Mouse (Mus musculus): ENCODE measurements around the gene Hif1an.
A peak's percentile ranks its signal among the peaks of the same experiment; 100 is the strongest.

Hif1an gene

DNA sequence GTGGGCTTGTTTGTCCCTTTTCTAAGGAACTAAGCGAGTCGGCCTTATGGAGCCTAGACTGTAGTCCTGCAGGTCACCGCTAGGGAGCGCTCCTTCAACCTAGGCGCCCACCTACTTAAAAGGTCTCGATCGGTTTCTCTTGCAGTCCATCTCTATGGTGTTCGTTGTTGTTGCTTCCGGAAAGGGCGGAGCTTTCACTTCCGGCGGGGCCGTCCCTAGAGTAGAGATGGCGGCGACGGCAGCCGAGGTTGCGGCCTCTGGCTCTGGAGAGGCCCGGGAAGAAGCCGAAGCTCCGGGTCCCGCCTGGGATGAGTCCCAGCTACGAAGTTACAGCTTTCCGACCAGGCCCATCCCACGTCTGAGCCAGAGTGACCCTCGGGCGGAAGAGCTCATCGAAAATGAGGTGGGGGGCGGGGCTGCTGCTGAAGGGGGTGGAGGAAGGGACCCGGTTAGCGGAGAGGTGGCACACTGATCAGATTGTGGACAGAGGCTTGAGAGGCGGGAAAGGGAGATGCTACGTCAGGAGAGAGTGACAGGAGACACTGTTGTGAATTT, at the start of gene Hif1an:
Hif1an (plus strand) TSS at position 199 of the 555 bp plus-strand sequence.
- DNase-seq (ENCODE audit: low read depth): peak; percentile 99

DNA sequence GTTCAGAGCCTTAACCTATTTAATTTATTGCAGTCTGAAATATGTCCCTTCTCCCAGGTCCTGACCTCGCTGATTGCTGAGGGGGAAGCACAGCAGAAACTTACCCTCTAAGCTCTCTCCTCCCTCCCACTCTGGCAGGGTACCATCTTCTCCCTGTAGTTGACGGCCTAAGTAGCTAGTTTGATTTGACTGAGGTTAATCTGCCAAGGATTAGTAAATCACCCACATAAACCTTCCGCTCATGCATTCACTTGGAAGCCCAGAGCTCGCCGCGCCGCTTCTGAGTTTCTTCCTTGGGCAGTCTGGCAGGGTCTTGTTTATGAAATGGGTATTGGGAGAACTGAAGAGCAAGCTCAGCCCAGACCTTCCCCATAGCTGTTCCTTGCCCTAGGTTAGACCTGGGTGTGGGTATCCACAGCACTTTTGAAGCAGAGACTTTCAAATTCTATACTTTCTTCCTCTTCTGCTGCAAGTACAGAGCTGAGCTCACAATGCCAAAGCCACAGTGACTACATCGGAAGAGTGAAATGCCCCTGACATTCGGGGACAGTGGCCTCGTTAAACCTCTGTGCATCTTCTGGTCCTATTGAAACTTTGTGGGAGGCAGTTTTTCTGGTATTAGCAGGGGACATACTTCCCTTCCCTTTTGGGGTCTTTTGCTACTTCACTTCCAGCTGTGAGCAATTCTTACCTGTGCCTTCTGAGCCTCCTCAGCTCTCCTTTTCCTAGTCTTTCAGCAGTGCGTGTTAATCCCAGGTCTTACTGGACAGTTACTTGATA, 49.4 kb upstream of the Hif1an start:
- DNase-seq (ENCODE audit: low read depth): no peak

DNA sequence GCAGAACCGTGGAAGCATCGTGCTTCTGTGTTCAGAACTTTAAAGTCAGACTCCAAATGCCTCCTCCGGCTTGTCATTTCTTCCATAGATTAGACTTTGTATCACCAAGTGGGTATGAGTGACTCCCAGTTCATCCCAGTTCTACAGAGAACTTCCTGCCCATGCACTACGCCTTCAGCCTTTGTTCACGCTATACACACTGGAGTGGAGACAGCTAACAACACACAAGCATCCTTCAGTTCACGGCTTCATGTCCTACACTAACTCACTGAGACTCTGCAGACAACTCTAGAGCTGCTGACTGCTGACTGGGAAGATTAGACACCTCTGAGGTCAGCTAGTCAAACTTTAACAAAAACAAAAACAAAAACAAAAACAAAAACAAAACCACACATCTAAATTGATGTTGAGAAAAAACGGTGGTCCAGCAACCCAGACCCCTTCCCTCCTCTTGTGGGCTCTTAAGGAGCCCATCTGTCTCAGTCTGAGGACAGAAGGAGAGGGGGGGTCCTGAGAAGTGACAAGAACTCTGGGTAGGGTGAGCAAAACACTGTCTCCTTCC, 48.6 kb upstream of the Hif1an start:
- DNase-seq (ENCODE audit: low read depth): no peak

- no peak for DNase-seq (ENCODE audit: low read depth)
Observed at GRCm38 (mm10) chr19:44514521-44515451, 47.9 kb upstream of the Hif1an start.

GRCm38 (mm10) chr19:44515769-44516168, 46.9 kb upstream of the Hif1an start:
- no peak for DNase-seq (ENCODE audit: low read depth)

DNA sequence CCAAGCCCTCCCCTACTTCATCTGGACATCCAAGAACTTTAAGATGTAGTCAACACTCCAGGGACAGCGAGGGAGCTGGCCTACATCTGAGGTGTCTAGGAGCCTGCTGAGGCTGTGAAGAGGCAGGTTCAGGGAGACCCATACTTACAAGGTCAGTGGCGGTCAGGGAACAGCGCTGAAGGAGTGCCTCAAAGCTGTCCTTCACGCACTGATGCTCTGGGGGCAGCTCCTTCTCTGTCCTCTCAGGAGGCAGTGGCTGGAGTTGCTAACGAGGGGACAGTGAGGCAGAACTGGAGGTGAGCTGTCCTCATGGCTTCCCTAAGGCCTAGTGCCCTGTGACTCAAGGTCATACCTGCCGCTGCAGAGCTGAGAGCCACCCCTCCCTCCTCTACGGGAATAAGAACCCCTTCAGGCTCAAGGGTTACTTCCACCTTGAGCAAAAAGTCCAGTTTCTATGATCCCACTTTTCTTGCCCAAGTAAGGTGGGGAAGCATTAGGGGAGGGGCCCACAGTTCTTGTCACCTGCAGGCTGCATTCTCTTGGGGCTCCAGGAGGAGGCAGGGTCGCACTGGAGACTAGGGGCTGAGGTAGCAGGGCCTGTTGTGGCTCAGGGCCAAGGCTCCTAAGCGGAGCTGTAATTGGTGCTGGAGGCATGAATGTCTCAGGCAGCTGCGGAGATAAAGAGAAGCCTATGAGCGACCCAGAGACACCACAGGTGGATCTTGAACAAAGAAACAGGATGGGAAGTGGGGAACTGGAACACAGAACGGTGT, 44.5 kb upstream of the Hif1an start:
- DNase-seq (ENCODE audit: low read depth): no peak

GRCm38 (mm10) chr19:44519152-44519551, 43.5 kb upstream of the Hif1an start:
- DNase-seq (ENCODE audit: low read depth): no peak

DNA sequence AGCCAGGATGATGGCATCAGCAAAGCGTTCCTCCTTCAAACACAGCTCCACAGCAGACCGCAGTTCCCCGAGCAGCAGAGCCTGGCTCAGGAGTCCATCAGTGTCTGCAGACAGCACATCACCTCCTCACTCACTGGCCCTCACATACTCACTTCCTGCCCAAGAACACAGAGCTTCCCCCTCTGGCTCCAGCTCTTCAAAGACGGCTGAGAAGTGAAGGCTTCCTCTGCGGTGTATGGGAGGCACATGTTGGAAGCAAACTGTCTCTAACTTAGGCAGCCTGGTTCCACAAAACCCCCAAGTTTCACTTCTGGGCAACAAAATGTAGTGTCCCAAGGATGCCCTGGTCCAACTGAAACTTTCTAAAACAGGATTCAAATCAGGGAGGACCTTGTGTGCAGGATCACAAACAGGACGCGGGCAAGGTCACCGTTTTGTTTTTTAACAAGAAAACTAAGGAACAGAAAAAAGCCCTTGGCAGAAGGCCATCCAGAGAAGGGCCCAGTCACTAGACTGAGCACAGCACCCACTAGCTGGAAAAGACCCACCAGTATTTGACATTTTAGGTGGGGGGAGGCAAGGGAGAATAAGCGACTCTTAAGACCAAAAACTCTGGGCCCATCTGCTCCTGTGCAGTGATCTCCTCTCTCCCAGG, 37.0 kb upstream of the Hif1an start:
- DNase-seq (ENCODE audit: low read depth): no peak

GRCm38 (mm10) chr19:44530018-44530417, 32.6 kb upstream of the Hif1an start:
- DNase-seq (ENCODE audit: low read depth): no peak

DNA sequence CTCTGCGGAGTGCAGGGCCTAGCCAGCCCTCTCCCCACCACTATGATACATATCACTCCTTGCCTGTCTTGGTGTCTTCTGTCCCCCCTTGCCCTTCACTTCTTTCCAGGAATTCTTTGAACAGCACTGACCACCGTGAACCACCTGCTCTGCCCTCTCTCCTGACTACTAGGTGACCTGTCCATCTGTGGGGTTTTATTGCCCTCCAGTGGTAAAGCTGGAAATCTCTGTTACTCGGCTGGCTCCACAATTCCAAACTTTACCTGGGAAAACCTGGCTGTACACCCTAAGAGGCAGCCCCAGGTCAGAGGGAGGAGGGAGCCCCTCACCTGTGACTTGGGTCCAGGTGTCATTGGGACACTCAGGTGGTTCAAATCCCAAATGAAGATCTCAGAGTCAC, 27.3 kb upstream of the Hif1an start:
- DNase-seq (ENCODE audit: low read depth): no peak

DNA sequence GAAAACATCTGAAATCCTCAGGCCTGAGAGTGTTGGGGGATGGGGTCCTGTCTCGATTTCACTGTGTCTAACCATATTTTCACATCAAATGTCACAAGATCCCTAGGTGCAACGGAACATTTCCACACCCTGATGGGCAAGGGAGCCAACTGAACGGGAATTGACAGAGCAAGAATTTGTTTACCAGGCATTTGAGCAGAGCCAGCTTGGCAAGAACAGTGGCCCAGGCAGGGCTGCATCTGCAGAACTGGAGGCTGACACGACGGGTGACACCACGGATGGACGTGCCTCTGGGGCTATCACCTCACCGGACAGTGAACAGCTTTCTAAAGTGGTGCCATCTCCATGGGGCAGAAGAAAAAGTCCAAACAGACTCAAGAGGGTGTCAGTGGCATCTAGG, 25.2 kb upstream of the Hif1an start:
- DNase-seq (ENCODE audit: low read depth): no peak

DNA sequence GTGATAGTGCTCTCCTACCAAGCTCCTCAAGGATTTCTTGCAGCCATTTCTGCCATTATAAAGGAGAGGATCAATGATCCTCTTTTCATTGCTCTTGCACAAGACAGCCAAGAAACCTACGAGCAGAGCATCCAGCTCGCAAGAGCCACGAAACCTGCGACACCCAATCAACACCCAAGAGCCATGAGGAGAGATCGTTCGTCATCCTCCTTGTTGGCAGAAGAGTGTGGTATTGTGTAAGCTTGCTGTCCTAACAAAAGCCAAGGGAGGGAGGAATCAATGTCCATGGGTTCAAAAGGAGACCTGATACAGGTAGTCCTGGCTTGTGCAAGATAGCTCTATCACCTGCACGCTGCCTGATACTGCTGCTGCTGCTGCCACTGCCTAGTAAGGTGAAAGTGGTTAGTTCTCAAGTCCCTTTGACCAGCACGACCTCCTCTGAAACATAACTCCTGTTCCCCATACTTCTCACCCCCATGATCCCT, 19.9 kb upstream of the Hif1an start:
- no peak for DNase-seq (ENCODE audit: low read depth)

GRCm38 (mm10) chr19:44544372-44544771, 18.3 kb upstream of the Hif1an start:
- no peak for DNase-seq (ENCODE audit: low read depth)

- peak; percentile 79 for DNase-seq (ENCODE audit: low read depth)
Observed at GRCm38 (mm10) chr19:44544775-44545174, 17.9 kb upstream of the Hif1an start.

GRCm38 (mm10) chr19:44545321-44546041, 17.2 kb upstream of the Hif1an start, which contains the start of gene Sec31b:
TSS of gene Sec31b (minus strand) at chr19:44545864.
- DNase-seq (ENCODE audit: low read depth): no peak

DNA sequence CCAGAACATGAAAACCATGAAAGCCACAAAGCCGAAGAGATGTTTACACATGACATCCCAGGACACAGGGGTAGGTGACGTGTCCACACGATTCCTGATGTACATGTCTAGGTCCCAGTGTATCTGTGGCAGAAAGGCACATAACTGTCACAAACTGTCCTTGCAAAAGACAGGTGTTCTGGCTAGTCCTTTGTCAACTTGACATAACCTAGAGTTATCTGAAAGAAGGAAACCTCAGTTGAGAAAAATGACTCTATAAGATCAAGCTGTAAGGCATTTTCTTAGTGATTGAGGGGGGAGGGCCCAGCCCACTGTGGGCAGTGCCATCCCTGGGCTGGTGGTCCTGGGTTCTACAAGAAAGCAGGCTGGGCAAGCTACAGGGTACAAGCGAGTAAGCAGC, 9.9 kb upstream of the Hif1an start, which contains the start of gene Gm20538:
Gm20538 (minus strand) TSS at position 101 of the 400 bp plus-strand sequence.
- no peak for DNase-seq (ENCODE audit: low read depth)

DNA sequence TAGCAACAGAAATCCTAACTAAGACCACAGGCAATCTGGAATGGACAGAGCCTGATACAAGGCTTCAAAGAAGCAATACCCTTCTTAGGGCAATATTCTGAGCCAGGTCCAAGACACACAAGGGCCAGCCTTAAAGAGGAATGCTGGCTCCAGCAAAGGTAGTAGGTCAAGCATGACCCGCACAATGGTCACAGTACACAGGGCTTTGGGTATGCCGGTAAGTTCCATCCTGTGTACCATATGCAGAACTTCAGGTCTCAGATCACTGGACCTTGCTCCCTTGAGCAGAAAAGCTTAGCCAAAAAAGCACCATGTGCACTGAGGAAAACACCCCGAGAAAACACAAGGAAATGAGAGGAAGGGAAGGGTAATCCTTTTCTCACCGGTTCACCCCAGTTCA, 9.4 kb upstream of the Hif1an start:
- no peak for DNase-seq (ENCODE audit: low read depth)

GRCm38 (mm10) chr19:44554490-44554860, 8.2 kb upstream of the Hif1an start:
- no peak for DNase-seq (ENCODE audit: low read depth)

DNA sequence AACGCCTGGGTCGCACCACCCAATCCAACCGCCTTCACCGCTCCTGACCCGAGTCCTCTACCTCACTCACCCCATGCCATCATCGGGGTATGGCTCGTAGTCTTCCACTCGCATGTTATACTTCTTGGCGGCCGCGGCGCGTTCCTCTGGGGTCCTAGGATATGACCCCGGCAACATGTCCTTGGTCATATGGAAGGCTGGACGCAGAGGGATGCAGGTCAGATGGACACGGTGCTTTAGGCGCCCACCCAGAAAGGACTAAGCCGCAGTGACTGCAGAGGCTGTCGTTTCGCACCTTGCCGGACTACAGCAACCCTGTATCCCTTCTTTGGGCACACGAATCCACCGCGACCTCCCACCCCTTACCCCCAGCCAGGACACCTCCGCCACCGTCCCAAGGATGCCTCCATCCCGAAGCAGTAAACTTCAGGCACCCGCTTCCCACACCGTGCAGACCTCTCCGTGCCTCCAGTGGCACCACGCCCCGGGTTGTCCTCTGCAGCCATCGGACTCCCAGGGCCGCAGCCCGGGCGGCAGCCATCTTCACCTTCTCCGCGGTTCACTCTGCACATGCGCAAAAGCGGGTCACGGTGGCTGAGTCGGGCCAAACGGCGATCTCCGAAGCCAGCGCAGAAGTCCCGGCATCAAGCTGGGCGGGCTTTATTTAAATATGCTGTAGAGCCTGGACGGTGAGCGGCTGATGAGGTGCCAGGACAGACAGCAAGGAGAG, 7.6 kb upstream of the Hif1an start, which contains the start of gene Ndufb8:
Ndufb8 (minus strand) TSS at position 580 of the 730 bp plus-strand sequence.
- DNase-seq (ENCODE audit: low read depth): peak; percentile 95
